Mouse (Mus musculus) E14TG2a.4 (cell line): ENCODE results near the gene Mkrn3.

Experiments used
- CTCF ChIP-seq: conservative IDR thresholded peaks from 2 replicates; pipeline ENCODE4 v1.5.1; 2014; ENCODE audit warnings: low read length
- NANOG ChIP-seq: IDR thresholded peaks from 2 replicates; pipeline ENCODE4 v1.6.1; 2014; ENCODE audit warnings: borderline replicate concordance, low read length, mixed read lengths

- no peak for TF ChIP-seq CTCF
- TF ChIP-seq NANOG: no peak
Observed at GRCm38 (mm10) chr7:62406573-62407050, 13.3 kb downstream of the Mkrn3 start.
